Mouse (Mus musculus) limb, embryonic 15.5 days (tissue): ENCODE measurements around the gene Foxf1. TPM values are rescaled to one million over a fixed set of nuclear protein-coding genes. Genes with fewer than 3 reads are reported as not detected.

Source experiments
- ATAC-seq: fragments of 200-750 bp; cut with Nextera tagmentation; 2 replicates; pipeline ENCODE4 v1.8.0; 2017; ENCODE audit warnings: low read depth, moderate TSS enrichment; ENCODE audit not compliant: insufficient number of reproducible peaks, low FRiP score, low TSS enrichment
- H3K27ac ChIP-seq: fragments of 300-500 bp; sonication (generic); 2 replicates; pipeline ENCODE4 v1.5.1; 2015; ENCODE audit warnings: moderate library complexity, mild to moderate bottlenecking, inconsistent platforms
- H3K27me3 ChIP-seq: fragments of 300-500 bp; sonication (generic); 2 replicates; pipeline ENCODE4 v1.6.1; 2015; ENCODE audit warnings: inconsistent platforms
- H3K36me3 ChIP-seq: fragments of 300-500 bp; sonication (generic); 2 replicates; pipeline ENCODE4 v1.6.1; 2015; ENCODE audit warnings: inconsistent platforms
- H3K4me1 ChIP-seq: fragments of 300-500 bp; sonication (generic); 2 replicates; pipeline ENCODE4 v1.6.1; 2015; ENCODE audit warnings: inconsistent platforms
- H3K4me2 ChIP-seq: fragments of 300-500 bp; sonication (generic); 2 replicates; pipeline ENCODE4 v1.6.1; 2015; ENCODE audit warnings: mild to moderate bottlenecking, inconsistent platforms
- H3K4me3 ChIP-seq: fragments of 300-500 bp; sonication (generic); 2 replicates; pipeline ENCODE4 v1.5.1; 2015; ENCODE audit warnings: mild to moderate bottlenecking, inconsistent platforms
- H3K9ac ChIP-seq: fragments of 300-500 bp; sonication (generic); 2 replicates; pipeline ENCODE4 v1.6.1; 2015; ENCODE audit warnings: inconsistent platforms
- H3K9me3 ChIP-seq: fragments of 300-500 bp; sonication (generic); 2 replicates; pipeline ENCODE4 v1.6.1; 2016; ENCODE audit warnings: inconsistent platforms
- WGBS: fragments of 180-500 bp; shearing (Covaris S2); methylation state at CpG from one replicate; pipeline ENCODE4 v1.1.7; 2015; 5-methylcytosine and 5-hydroxymethylcytosine counted together
- polyA plus RNA-seq: library from polyadenylated mRNA; unstranded; fragments of >200 nt; fragmentation: Nextera tagmentation; extraction: Ambion mirVana; gene quantifications from 2 replicates; pipeline ENCODE4 v1.2.1, GENCODE M21; 2015

The Foxf1 gene
- polyA plus RNA-seq, 1 experiment from 2014 or later, result 0.22 TPM

DNA sequence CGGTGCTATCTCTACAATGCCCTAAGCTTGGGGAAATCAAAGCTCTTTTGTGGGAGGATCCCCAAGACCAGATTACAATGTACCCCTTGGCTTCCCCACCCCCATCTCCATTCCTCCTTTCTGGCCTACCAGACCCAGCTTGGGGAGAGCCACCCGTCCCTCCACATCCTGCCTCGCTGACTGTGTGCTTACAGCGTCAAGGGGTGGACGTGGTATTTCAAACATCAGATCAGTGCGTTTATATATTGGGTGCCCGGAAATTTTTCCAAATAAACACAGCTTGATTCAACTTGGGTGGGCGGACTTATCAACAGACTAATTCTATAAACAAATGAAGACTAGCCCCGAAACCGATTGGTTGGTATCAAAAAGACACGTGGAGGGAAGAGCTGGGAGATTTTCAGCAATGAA lies 43.1 kb downstream of the Foxf1 start:
- Histone ChIP-seq H3K4me3 (no peak overlapping the region), H3K4me2 (no peak overlapping the region), H3K36me3 (no peaks in the 10 kb centered on the region), H3K9ac (no peak overlapping the region), H3K27me3 (peaks cover 96% of the 10 kb centered on the region), H3K4me1 (peaks cover 34% of the 10 kb centered on the region), H3K9me3 (no peaks in the 10 kb centered on the region), H3K27ac (no peak overlapping the region)
- WGBS, result 14% methylated on average over 11 of the region's 11 CpGs
- ATAC-seq, result no peak

DNA sequence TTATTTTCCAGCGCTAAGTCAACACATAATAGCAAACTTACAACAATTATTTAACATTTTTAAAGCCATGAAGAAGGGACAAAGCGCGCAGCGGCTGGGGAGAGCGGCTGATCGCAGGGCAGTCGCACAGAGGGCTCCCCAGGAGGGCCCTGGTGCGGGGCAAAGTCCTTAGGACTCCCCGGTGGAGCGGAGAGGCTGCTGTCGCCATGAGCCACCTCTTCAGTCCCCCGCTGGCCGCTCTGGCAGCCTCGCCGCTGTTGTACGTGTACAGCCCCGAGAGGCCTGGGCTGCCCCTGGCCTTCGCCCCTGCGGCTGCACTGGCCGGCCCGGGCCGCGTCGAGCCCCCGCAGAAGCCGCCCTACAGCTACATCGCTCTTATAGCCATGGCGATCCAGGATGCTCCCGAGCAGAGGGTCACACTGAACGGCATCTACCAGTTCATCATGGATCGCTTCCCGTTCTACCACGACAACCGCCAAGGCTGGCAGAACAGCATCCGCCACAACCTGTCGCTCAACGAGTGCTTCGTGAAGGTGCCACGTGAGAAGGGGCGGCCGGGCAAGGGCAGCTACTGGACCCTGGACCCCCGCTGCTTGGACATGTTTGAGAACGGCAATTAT lies 43.7 kb downstream of the Foxf1 start, which contains the start of gene Foxl1:
TSS of gene Foxl1 (plus strand) at position 185 of the 620 bp plus-strand sequence.
- H3K27me3 ChIP-seq, result peaks cover 96% of the 10 kb centered on the region
- peak within 1 kb of the TSS; percentile 41 for H3K4me2 ChIP-seq
- H3K9me3 ChIP-seq, result no peaks in the 10 kb centered on the region
- peaks cover 34% of the 10 kb centered on the region for H3K4me1 ChIP-seq
- H3K4me3 ChIP-seq, result peak within 1 kb of the TSS; percentile 25
- no peak for ATAC-seq
- H3K36me3 ChIP-seq, result no peaks in the 10 kb centered on the region
- H3K27ac ChIP-seq, result no peak within 1 kb of the TSS
- WGBS, result 8% methylated on average over 43 of the region's 43 CpGs
- H3K9ac ChIP-seq, result no peak within 1 kb of the TSS

DNA sequence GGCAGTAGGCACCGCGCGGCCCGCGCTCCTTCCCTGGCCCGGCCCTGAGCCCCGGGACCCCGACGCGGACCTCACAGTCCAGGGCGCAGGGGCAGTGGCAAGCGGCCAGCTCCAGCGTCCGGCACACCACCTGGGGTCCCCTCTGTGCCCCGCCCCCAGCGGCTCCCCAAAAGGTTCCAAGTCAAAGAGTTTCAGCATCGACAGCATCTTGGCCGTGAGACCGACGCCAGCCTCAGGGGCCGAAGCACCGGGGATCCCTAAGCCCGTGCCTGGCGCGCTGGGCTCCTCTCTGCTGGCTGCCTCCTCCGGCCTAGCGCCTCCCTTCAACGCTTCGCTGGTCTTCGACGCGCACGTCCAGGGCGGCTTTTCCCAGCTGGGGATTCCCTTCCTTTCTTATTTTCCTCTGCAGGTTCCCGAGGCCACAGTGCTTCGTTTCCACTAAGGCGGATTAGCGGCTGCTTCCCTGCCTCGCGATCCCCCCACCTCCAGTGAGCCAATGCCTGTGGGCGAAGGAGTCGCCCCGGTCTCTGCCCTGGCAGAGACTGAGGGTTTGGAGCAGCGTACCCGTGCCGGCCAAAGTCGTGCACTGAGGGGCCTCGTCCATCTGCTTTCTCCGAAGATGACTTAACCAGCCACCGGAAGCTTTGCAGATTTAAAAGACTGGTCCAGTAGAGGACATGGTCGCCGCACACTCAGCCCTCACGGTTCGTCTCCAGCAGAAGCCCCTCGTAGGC lies 44.5 kb downstream of the Foxf1 start:
- ATAC-seq, result no peak
- Histone ChIP-seq H3K4me2 (peak overlapping the region; percentile 41), H3K36me3 (no peaks in the 10 kb centered on the region), H3K27me3 (peaks cover 93% of the 10 kb centered on the region), H3K4me1 (peaks cover 34% of the 10 kb centered on the region), H3K27ac (no peak overlapping the region), H3K9ac (no peak overlapping the region), H3K4me3 (peak overlapping the region; percentile 25), H3K9me3 (no peaks in the 10 kb centered on the region)
- 9% methylated on average over 55 of the region's 55 CpGs for WGBS

DNA sequence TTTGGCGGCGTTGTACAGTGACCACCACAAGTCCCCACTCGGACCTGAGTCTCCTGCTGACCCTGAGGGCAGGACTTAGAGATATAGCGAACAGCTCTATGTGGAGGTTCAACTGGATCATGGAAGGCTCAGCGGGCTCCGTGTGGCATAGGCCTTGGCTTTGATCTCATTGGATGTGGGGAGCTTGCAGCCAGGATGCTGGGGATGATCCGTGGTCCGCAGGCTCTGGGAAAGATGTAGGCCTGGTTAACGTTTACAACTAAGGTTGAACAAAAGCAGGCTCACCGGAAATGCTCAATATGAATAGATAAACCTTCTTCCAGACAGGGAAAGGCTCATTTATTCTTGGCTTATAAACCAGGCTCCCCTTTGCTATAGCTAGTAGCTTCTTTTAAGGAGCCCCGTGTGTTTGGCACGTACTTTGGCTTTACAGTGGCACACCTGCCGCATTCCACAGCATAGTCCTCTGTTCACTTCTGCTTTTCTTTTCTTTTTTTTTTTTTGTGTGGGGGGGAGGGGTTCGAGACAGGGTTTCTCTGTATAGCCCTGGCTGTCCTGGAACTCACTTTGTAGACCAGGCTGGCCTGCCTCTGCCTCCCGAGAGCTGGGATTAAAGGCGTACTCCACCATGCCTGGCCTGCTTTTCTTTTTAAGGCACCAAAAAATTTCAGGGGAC lies 45.2 kb downstream of the Foxf1 start:
- no peaks in the 10 kb centered on the region for H3K9me3 ChIP-seq
- H3K4me2 ChIP-seq, result no peak overlapping the region
- no peak for ATAC-seq
- no peak overlapping the region for H3K9ac ChIP-seq
- H3K36me3 ChIP-seq, result no peaks in the 10 kb centered on the region
- H3K4me1 ChIP-seq, result peaks cover 34% of the 10 kb centered on the region
- 30% methylated on average over 16 of the region's 16 CpGs for WGBS
- peaks cover 90% of the 10 kb centered on the region for H3K27me3 ChIP-seq
- no peak overlapping the region for H3K4me3 ChIP-seq
- no peak overlapping the region for H3K27ac ChIP-seq

DNA sequence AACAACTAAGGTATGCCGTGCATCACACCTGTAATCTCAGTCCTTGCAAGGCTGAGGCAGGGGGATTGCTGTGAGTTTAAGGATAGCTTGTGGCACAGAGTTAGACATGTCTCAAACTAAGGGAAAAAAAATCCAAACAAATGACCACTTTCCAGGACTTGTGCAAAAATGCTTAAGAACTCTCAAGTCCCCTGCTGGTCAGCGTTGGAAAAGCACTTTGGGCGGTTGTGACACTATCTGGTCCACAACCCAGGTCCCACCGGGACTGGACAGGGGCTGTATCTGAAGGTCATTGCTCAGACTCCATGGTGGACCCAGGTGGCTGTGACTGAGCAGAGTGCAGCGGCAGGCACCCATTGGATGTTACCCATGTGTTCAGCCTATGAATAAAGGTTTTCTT lies 46.3 kb downstream of the Foxf1 start:
- ATAC-seq, result no peak
- Histone ChIP-seq H3K4me2 (no peak overlapping the region), H3K9me3 (no peaks in the 10 kb centered on the region), H3K4me3 (no peak overlapping the region), H3K27me3 (peaks cover 79% of the 10 kb centered on the region), H3K36me3 (no peaks in the 10 kb centered on the region), H3K4me1 (peaks cover 24% of the 10 kb centered on the region), H3K27ac (no peak overlapping the region), H3K9ac (no peak overlapping the region)
- WGBS, result 43% methylated on average over 5 of the region's 5 CpGs

DNA sequence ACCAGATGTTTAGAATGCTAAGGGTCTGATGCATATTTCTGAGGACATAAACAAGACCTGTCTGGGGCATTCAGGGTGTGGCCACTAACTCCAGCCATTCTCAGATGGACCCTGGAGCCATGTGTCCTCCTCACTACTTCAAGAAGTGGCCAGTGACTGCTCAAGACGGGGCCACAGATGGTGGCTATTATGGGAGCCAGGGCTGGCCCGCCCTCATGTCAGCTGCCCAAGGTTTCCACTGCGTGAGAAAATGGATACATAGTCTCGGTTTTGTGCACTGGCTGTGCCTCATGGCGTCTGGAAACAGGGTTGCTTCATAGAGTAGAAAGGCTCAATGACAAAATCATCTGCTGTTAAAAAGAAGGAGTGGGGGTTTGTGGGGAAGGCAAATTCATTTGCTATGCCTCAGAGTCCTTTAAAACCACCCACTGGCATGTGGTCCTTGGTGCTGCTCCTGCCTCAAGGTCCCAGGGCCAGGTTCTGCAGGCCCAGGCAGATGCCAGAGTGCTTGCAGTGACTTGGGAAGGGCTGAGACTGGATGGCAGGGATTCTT lies 48.9 kb downstream of the Foxf1 start:
- 53% methylated on average over 5 of the region's 5 CpGs for WGBS
- ATAC-seq, result no peak
- H3K27me3 ChIP-seq, result peaks cover 54% of the 10 kb centered on the region

DNA sequence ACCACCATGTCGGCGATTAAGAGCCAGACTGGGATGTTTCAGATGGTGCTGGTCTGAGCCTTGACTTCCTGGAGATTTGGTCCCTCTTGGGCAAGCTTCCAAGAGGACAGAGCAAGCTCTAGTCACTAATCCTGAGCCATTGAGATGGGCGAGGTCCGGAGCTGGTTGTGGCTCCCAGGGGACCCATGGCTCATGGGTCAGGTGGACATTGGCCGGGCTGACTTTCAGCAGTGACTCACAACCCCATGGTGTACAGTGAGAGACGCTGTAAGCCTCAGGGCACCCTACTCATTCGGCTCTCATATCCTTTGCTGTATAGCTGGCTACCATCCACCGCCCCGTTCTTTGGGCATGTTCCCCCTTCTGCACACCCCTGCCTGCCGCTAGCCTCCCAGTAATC lies 49.9 kb downstream of the Foxf1 start:
- no peak overlapping the region for H3K27ac ChIP-seq
- H3K9me3 ChIP-seq, result no peaks in the 10 kb centered on the region
- no peak overlapping the region for H3K9ac ChIP-seq
- peaks cover 2% of the 10 kb centered on the region for H3K4me1 ChIP-seq
- H3K4me3 ChIP-seq, result no peak overlapping the region
- peaks cover 43% of the 10 kb centered on the region for H3K27me3 ChIP-seq
- ATAC-seq, result 0 out of 2 replicates have a peak, but pooled peaks have one; percentile 16
- no peak overlapping the region for H3K4me2 ChIP-seq
- peaks cover 2% of the 10 kb centered on the region; the same call in 1 of the 2 replicates for H3K36me3 ChIP-seq
- 82% methylated on average over 10 of the region's 10 CpGs for WGBS

More for the DNA sequence above, 48.9 kb downstream of the Foxf1 start:
- H3K4me1 ChIP-seq, result peaks cover 12% of the 10 kb centered on the region
- H3K4me3 ChIP-seq, result no peak overlapping the region
- no peak overlapping the region for H3K27ac ChIP-seq
- H3K36me3 ChIP-seq, result peaks cover 2% of the 10 kb centered on the region; the same call in 1 of the 2 replicates
- no peak overlapping the region for H3K9ac ChIP-seq
- H3K4me2 ChIP-seq, result no peak overlapping the region
- H3K9me3 ChIP-seq, result no peaks in the 10 kb centered on the region

DNA sequence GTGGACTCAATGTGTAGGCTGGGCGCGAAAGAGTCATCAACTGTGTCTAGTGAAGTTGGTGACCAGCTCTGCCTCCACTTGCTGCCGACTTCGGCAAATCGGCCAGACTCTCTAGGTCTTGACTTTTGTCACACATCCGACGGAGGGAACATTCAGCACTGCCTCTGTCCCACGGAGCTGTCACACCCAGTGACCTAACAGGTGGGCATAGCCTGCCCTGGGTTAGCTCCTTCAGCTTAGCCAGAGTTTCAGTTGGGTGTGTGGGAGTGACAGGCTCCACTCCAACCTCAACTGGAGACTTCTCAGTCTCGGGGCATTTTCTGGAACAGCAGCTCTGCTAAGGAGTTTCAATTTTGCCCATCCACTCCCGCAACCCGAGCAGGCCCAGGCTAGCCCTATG lies 50.3 kb downstream of the Foxf1 start:
- Histone ChIP-seq H3K4me3 (no peak overlapping the region), H3K9me3 (no peaks in the 10 kb centered on the region), H3K36me3 (peaks cover 2% of the 10 kb centered on the region; the same call in 1 of the 2 replicates), H3K9ac (no peak overlapping the region), H3K27ac (no peak overlapping the region), H3K4me2 (no peak overlapping the region), H3K27me3 (peaks cover 39% of the 10 kb centered on the region), H3K4me1 (no peaks in the 10 kb centered on the region)
- 88% methylated on average over 11 of the region's 11 CpGs for WGBS
- no peak for ATAC-seq

DNA sequence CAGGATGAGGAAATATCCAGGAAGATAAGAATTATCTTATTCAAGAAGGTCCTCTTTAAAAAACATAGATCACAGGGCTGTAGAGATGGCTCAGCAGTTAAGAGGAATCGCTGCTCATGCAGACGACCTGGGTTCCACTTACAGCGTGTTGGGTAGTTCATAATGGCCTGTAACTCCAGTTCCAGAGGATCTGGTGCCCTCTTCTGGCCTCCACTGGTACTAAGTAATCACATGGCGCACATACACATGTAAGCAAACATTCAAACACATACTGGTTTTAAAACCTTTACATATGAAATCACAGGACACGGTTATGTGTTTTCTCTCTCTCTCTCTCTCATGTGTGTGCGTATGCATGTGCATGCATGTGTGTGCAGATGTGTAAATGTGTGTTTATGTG lies 52.7 kb downstream of the Foxf1 start:
- no peaks in the 10 kb centered on the region for H3K4me1 ChIP-seq
- 94% methylated on average over 6 of the region's 6 CpGs for WGBS
- no peak overlapping the region for H3K4me2 ChIP-seq
- no peak overlapping the region for H3K27ac ChIP-seq
- no peak overlapping the region for H3K9ac ChIP-seq
- H3K4me3 ChIP-seq, result no peak overlapping the region
- H3K27me3 ChIP-seq, result peaks cover 19% of the 10 kb centered on the region
- ATAC-seq, result no peak
- H3K9me3 ChIP-seq, result no peaks in the 10 kb centered on the region
- H3K36me3 ChIP-seq, result peaks cover 2% of the 10 kb centered on the region; the same call in 1 of the 2 replicates
